Mouse (Mus musculus): ENCODE measurements around the gene H2bfm. TPM values are rescaled to one million over a fixed set of nuclear protein-coding genes. Genes with fewer than 3 reads are reported as not detected.
"Not testable (repeated sequence)": the region's sequence is repeated elsewhere in the genome, so short reads cannot be mapped to it uniquely, and the experiment has no call there.

H2bfm gene
- not detected in 2 replicates for polyA plus RNA-seq (2014; fragmentation: Nextera tagmentation; extraction: Ambion mirVana)

- H3K4me3 ChIP-seq (ENCODE audit: control insufficient read depth in 1 of 2, insufficient read depth in 1 of 2, low read depth in 1 of 2, low read length in 2 of 2) = no peak within 1 kb of the TSS
- H3K4me1 ChIP-seq (ENCODE audit: control insufficient read depth in 2 of 2, insufficient read depth in 2 of 2, low read length in 2 of 2) = no peaks in the 10 kb centered on the region
- no peak within 1 kb of the TSS for H3K4me2 ChIP-seq (ENCODE audit: low read length)
- ATAC-seq (ENCODE audit: insufficient number of reproducible peaks, insufficient read depth, low FRiP score, low read depth) = no peak
- no peak within 1 kb of the TSS for H3K27ac ChIP-seq (replicated peaks in 1 of 2; ENCODE audit: control insufficient read depth in 1 of 2, insufficient read depth in 1 of 2, low read depth in 2 of 2, low read length in 2 of 2)
- no peaks in the 10 kb centered on the region for H3K36me3 ChIP-seq (ENCODE audit: control insufficient read depth, insufficient read depth, low read length)
- no peaks in the 10 kb centered on the region for H3K27me3 ChIP-seq (ENCODE audit: control insufficient read depth, insufficient read depth, low read length)
- no peak within 1 kb of the TSS for H3K9ac ChIP-seq (ENCODE audit: low read length)
- WGBS = 80% methylated on average over 14 of the region's 14 CpGs
- H3K9me3 ChIP-seq (ENCODE audit: control insufficient read depth, low read length) = peaks cover 12% of the 10 kb centered on the region; the same call in 1 of the 2 replicates
These were observed at the start of gene H2bfm for GRCm38 (mm10) chrX:136927031-136927430. Gene H2bfm (plus strand): TSS chrX:136927325.

GRCm38 (mm10) chrX:136895757-136896156 lies 31.4 kb upstream of the H2bfm start:
- 45% methylated on average over 2 of the region's 2 CpGs for WGBS
- no peak for ATAC-seq (ENCODE audit: insufficient number of reproducible peaks, insufficient read depth, low FRiP score, low read depth)
- no peaks in the 10 kb centered on the region for H3K27me3 ChIP-seq (ENCODE audit: control insufficient read depth, insufficient read depth, low read length)

GRCm38 (mm10) chrX:136904369-136904768 lies 22.8 kb upstream of the H2bfm start:
- 48% methylated on average over 4 of the region's 4 CpGs for WGBS
- Histone ChIP-seq H3K36me3 (ENCODE audit: control insufficient read depth, insufficient read depth, low read length) (no peaks in the 10 kb centered on the region), H3K4me3 (ENCODE audit: control insufficient read depth in 1 of 2, insufficient read depth in 1 of 2, low read depth in 1 of 2, low read length in 2 of 2) (no peak overlapping the region), H3K9ac (ENCODE audit: low read length) (no peak overlapping the region), H3K27ac (replicated peaks in 1 of 2; ENCODE audit: control insufficient read depth in 1 of 2, insufficient read depth in 1 of 2, low read depth in 2 of 2, low read length in 2 of 2) (no peak overlapping the region), H3K4me1 (ENCODE audit: control insufficient read depth in 2 of 2, insufficient read depth in 2 of 2, low read length in 2 of 2) (no peaks in the 10 kb centered on the region), H3K27me3 (ENCODE audit: control insufficient read depth, insufficient read depth, low read length) (no peaks in the 10 kb centered on the region), H3K9me3 (ENCODE audit: control insufficient read depth, low read length) (no peaks in the 10 kb centered on the region), H3K4me2 (ENCODE audit: low read length) (no peak overlapping the region)
- no peak for ATAC-seq (ENCODE audit: insufficient number of reproducible peaks, insufficient read depth, low FRiP score, low read depth)

More at GRCm38 (mm10) chrX:136895757-136896156, 31.4 kb upstream of the H2bfm start:
- Histone ChIP-seq H3K27ac (replicated peaks in 1 of 2; ENCODE audit: control insufficient read depth in 1 of 2, insufficient read depth in 1 of 2, low read depth in 2 of 2, low read length in 2 of 2) (no peak overlapping the region), H3K9ac (ENCODE audit: low read length) (no peak overlapping the region), H3K4me3 (ENCODE audit: control insufficient read depth in 1 of 2, insufficient read depth in 1 of 2, low read depth in 1 of 2, low read length in 2 of 2) (no peak overlapping the region), H3K9me3 (ENCODE audit: control insufficient read depth, low read length) (no peaks in the 10 kb centered on the region), H3K4me2 (ENCODE audit: low read length) (no peak overlapping the region), H3K36me3 (ENCODE audit: control insufficient read depth, insufficient read depth, low read length) (no peaks in the 10 kb centered on the region), H3K4me1 (ENCODE audit: control insufficient read depth in 2 of 2, insufficient read depth in 2 of 2, low read length in 2 of 2) (no peaks in the 10 kb centered on the region)

- ATAC-seq (ENCODE audit: insufficient number of reproducible peaks, insufficient read depth, low FRiP score, low read depth) = no peak
- Histone ChIP-seq H3K4me3 (ENCODE audit: control insufficient read depth in 1 of 2, insufficient read depth in 1 of 2, low read depth in 1 of 2, low read length in 2 of 2) (no peak overlapping the region), H3K36me3 (ENCODE audit: control insufficient read depth, insufficient read depth, low read length) (no peaks in the 10 kb centered on the region), H3K9ac (ENCODE audit: low read length) (no peak overlapping the region), H3K27ac (replicated peaks in 1 of 2; ENCODE audit: control insufficient read depth in 1 of 2, insufficient read depth in 1 of 2, low read depth in 2 of 2, low read length in 2 of 2) (no peak overlapping the region), H3K27me3 (ENCODE audit: control insufficient read depth, insufficient read depth, low read length) (no peaks in the 10 kb centered on the region), H3K4me2 (ENCODE audit: low read length) (no peak overlapping the region), H3K4me1 (ENCODE audit: control insufficient read depth in 2 of 2, insufficient read depth in 2 of 2, low read length in 2 of 2) (no peaks in the 10 kb centered on the region), H3K9me3 (ENCODE audit: control insufficient read depth, low read length) (peaks cover 12% of the 10 kb centered on the region; the same call in 1 of the 2 replicates)
These were observed 1.3 kb upstream of the H2bfm start for GRCm38 (mm10) chrX:136925863-136926262.

GRCm38 (mm10) chrX:136937985-136938384 lies 10.9 kb downstream of the H2bfm start:
- H3K9me3 ChIP-seq (ENCODE audit: control insufficient read depth, low read length) = no peaks in the 10 kb centered on the region
- H3K27me3 ChIP-seq (ENCODE audit: control insufficient read depth, insufficient read depth, low read length) = no peaks in the 10 kb centered on the region
- no peak overlapping the region for H3K4me2 ChIP-seq (ENCODE audit: low read length)
- H3K36me3 ChIP-seq (ENCODE audit: control insufficient read depth, insufficient read depth, low read length) = no peaks in the 10 kb centered on the region
- H3K27ac ChIP-seq (replicated peaks in 1 of 2; ENCODE audit: control insufficient read depth in 1 of 2, insufficient read depth in 1 of 2, low read depth in 2 of 2, low read length in 2 of 2) = no peak overlapping the region
- WGBS = 13% methylated on average over 3 of the region's 3 CpGs
- no peak for ATAC-seq (ENCODE audit: insufficient number of reproducible peaks, insufficient read depth, low FRiP score, low read depth)
- no peak overlapping the region for H3K9ac ChIP-seq (ENCODE audit: low read length)
- no peaks in the 10 kb centered on the region for H3K4me1 ChIP-seq (ENCODE audit: control insufficient read depth in 2 of 2, insufficient read depth in 2 of 2, low read length in 2 of 2)
- no peak overlapping the region for H3K4me3 ChIP-seq (ENCODE audit: control insufficient read depth in 1 of 2, insufficient read depth in 1 of 2, low read depth in 1 of 2, low read length in 2 of 2)

GRCm38 (mm10) chrX:136957583-136958279 lies 30.6 kb downstream of the H2bfm start:
- H3K27me3 ChIP-seq (ENCODE audit: control insufficient read depth, insufficient read depth, low read length); H3K9ac ChIP-seq (ENCODE audit: low read length); H3K36me3 ChIP-seq (ENCODE audit: control insufficient read depth, insufficient read depth, low read length); H3K9me3 ChIP-seq (ENCODE audit: control insufficient read depth, low read length); H3K4me1 ChIP-seq (ENCODE audit: control insufficient read depth in 2 of 2, insufficient read depth in 2 of 2, low read length in 2 of 2); H3K27ac ChIP-seq (replicated peaks in 1 of 2; ENCODE audit: control insufficient read depth in 1 of 2, insufficient read depth in 1 of 2, low read depth in 2 of 2, low read length in 2 of 2): not testable (repeated sequence)
- Histone ChIP-seq H3K4me3 (ENCODE audit: control insufficient read depth in 1 of 2, insufficient read depth in 1 of 2, low read depth in 1 of 2, low read length in 2 of 2) (peak overlapping the region; percentile 21 to 38; a peak in 3 of 4 replicates), H3K4me2 (ENCODE audit: low read length) (peak overlapping the region; percentile 52)
- 25% methylated on average over 13 of the region's 13 CpGs for WGBS
- 0 out of 2 replicates have a peak, but pooled peaks have one; percentile 31 for ATAC-seq (ENCODE audit: insufficient number of reproducible peaks, insufficient read depth, low FRiP score, low read depth)

- not testable (repeated sequence) for H3K9me3 ChIP-seq (ENCODE audit: control insufficient read depth, low read length); H3K27ac ChIP-seq (replicated peaks in 1 of 2; ENCODE audit: control insufficient read depth in 1 of 2, insufficient read depth in 1 of 2, low read depth in 2 of 2, low read length in 2 of 2); H3K36me3 ChIP-seq (ENCODE audit: control insufficient read depth, insufficient read depth, low read length); H3K4me1 ChIP-seq (ENCODE audit: control insufficient read depth in 2 of 2, insufficient read depth in 2 of 2, low read length in 2 of 2); H3K27me3 ChIP-seq (ENCODE audit: control insufficient read depth, insufficient read depth, low read length); ATAC-seq (ENCODE audit: insufficient number of reproducible peaks, insufficient read depth, low FRiP score, low read depth); H3K9ac ChIP-seq (ENCODE audit: low read length)
- 57% methylated on average over 5 of the region's 5 CpGs for WGBS
- Histone ChIP-seq H3K4me2 (ENCODE audit: low read length) (peak overlapping the region; percentile 52), H3K4me3 (ENCODE audit: control insufficient read depth in 1 of 2, insufficient read depth in 1 of 2, low read depth in 1 of 2, low read length in 2 of 2) (peak overlapping the region; percentile 12 to 21; a peak in 2 of 4 replicates)
These were observed 31.2 kb downstream of the H2bfm start for GRCm38 (mm10) chrX:136958300-136958699.

- H3K4me3 ChIP-seq (ENCODE audit: control insufficient read depth in 1 of 2, insufficient read depth in 1 of 2, low read depth in 1 of 2, low read length in 2 of 2) = no peak overlapping the region
- no peaks in the 10 kb centered on the region for H3K9me3 ChIP-seq (ENCODE audit: control insufficient read depth, low read length)
- no peak for ATAC-seq (ENCODE audit: insufficient number of reproducible peaks, insufficient read depth, low FRiP score, low read depth)
- H3K4me1 ChIP-seq (ENCODE audit: control insufficient read depth in 2 of 2, insufficient read depth in 2 of 2, low read length in 2 of 2) = no peaks in the 10 kb centered on the region
- no peaks in the 10 kb centered on the region for H3K36me3 ChIP-seq (ENCODE audit: control insufficient read depth, insufficient read depth, low read length)
- 22% methylated on average over 2 of the region's 2 CpGs for WGBS
- H3K4me2 ChIP-seq (ENCODE audit: low read length) = no peak overlapping the region
- H3K27ac ChIP-seq (replicated peaks in 1 of 2; ENCODE audit: control insufficient read depth in 1 of 2, insufficient read depth in 1 of 2, low read depth in 2 of 2, low read length in 2 of 2) = no peak overlapping the region
- no peak overlapping the region for H3K9ac ChIP-seq (ENCODE audit: low read length)
- H3K27me3 ChIP-seq (ENCODE audit: control insufficient read depth, insufficient read depth, low read length) = no peaks in the 10 kb centered on the region
These were observed 32.6 kb downstream of the H2bfm start for GRCm38 (mm10) chrX:136959688-136960087.
